Mouse (Mus musculus) myocyte (in vitro differentiated cells): ENCODE results near the gene Vmn2r83.

ENCODE experiments used
- CEBPB ChIP-seq: IDR thresholded peaks from 2 replicates; pipeline ENCODE4 v1.6.1; 2011; ENCODE audit warnings: mild to moderate bottlenecking, moderate library complexity; ENCODE audit not compliant: poor library complexity, insufficient read depth, severe bottlenecking
- MAX ChIP-seq: IDR thresholded peaks from one replicate; pipeline ENCODE4 v1.6.1; 2011; ENCODE audit warnings: low read depth, mild to moderate bottlenecking, control low read depth
- MYOD1 ChIP-seq, 3 experiments: IDR thresholded peaks; one replicate each; pipeline ENCODE4 v1.6.1; 2011; ENCODE audit warnings: control low read depth in 2 of 3, low read depth in 2 of 3, mild to moderate bottlenecking in 2 of 3, moderate library complexity in 1 of 3; ENCODE audit not compliant: insufficient read length in 2 of 3, control insufficient read depth in 1 of 3
- MYOG ChIP-seq, 3 experiments: IDR thresholded peaks; one replicate each; pipeline ENCODE4 v1.6.1; 2011; ENCODE audit warnings: control low read depth in 2 of 3, low read depth in 2 of 3, mild to moderate bottlenecking in 2 of 3; ENCODE audit not compliant: insufficient read length in 2 of 3, control insufficient read depth in 1 of 3, insufficient read depth in 1 of 3
- POLR2A ChIP-seq: IDR thresholded peaks from one replicate; pipeline ENCODE4 v1.6.1; 2011; ENCODE audit warnings: low read depth, mild to moderate bottlenecking, control low read depth, moderate library complexity; ENCODE audit not compliant: insufficient read length
- POLR2AphosphoS2 ChIP-seq: IDR thresholded peaks from one replicate; pipeline ENCODE4 v1.6.1; 2011; ENCODE audit warnings: low read depth, control low read depth; ENCODE audit not compliant: insufficient read length
- REST ChIP-seq: IDR thresholded peaks from one replicate; pipeline ENCODE4 v1.6.1; 2011; ENCODE audit warnings: mild to moderate bottlenecking, control low read depth, moderate library complexity; ENCODE audit not compliant: insufficient read depth, insufficient read length
- SRF ChIP-seq: IDR thresholded peaks from one replicate; pipeline ENCODE4 v1.6.1; 2011; ENCODE audit warnings: low read depth; ENCODE audit not compliant: control insufficient read depth, insufficient read length
- TCF12 ChIP-seq: IDR thresholded peaks from one replicate; pipeline ENCODE4 v1.6.1; 2011; ENCODE audit warnings: mild to moderate bottlenecking, control low read depth; ENCODE audit not compliant: poor library complexity, insufficient read depth, severe bottlenecking
- TCF3 ChIP-seq: IDR thresholded peaks from one replicate; pipeline ENCODE4 v1.6.1; 2011; ENCODE audit warnings: low read depth, control low read depth; ENCODE audit not compliant: insufficient read length
- USF1 ChIP-seq: IDR thresholded peaks from one replicate; pipeline ENCODE4 v1.6.1; 2011; ENCODE audit warnings: low read depth, mild to moderate bottlenecking, control low read depth, moderate library complexity

DNA sequence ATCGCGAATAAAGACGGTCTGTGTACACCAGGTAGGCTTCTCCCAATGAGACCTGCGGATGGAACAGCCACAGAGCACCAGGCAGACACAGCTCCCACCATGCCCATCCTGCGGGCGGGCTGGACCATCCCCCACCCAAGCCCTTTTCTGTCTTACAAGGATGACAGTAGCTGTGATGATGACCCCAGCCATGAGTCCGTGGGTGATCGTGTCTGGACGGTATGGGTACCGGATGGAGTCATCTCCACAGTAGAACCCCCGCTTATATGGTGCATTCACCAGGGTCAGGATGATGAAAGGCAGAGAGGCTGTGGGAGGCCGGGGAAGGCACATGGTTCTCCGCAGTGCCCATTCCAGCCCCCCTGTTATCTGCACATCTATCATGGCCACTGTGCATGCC, 62.2 kb downstream of the Vmn2r83 start:
- TF ChIP-seq POLR2A, result no peak
- TF ChIP-seq POLR2AphosphoS2, result no peak
- no peak for TF ChIP-seq USF1
- TF ChIP-seq TCF12, result no peak
- no peak for TF ChIP-seq SRF
- no peak for TF ChIP-seq MYOG (IDR thresholded peaks at IDR 0.05; ENCODE audit: control insufficient read depth in 1 of 3, insufficient read depth in 1 of 3, insufficient read length in 2 of 3, low read depth in 2 of 3)
- TF ChIP-seq MAX, result no peak
- no peak for TF ChIP-seq MYOD1 (IDR thresholded peaks at IDR 0.05; ENCODE audit: control insufficient read depth in 1 of 3, insufficient read length in 2 of 3, low read depth in 2 of 3)
- TF ChIP-seq CEBPB, result no peak
- TF ChIP-seq TCF3, result no peak
- no peak for TF ChIP-seq REST
